In genomic region chr2:35442079-35442478, GRCm38 (mm10) we compare ENCODE assay signal across 23 mouse cellular contexts. TPM values are rescaled to one million over a fixed set of nuclear protein-coding genes. Genes with fewer than 3 reads are reported as not detected.
DNase-seq lines count a peak whose midpoint lies in the region; ATAC-seq and TF ChIP-seq lines count a peak whose summit lies in the region.
"Had no signal": no experiment of that assay in that cellular context is flagged by ENCODE, and none has a peak within 500 bp of the region (broad histone marks: within the 10 kb centered on the region; RNA-seq: fewer than 3 reads in every experiment).

No protein-coding gene starts in this region.

- no peak for ATAC-seq in heart, embryonic 11.5 days (replicated peaks; ENCODE audit: insufficient number of reproducible peaks, low FRiP score, low TSS enrichment)
- ATAC-seq in kidney, embryonic 15.5 days (replicated peaks; ENCODE audit: low FRiP score), result no peak
- no peak for ATAC-seq in stomach, postnatal 0 days (ENCODE audit: low FRiP score, low TSS enrichment)
- ATAC-seq: midbrain, embryonic 13.5 days; Patski had no signal

- no peak overlapping the region for H3K9ac ChIP-seq in heart, embryonic 11.5 days (ENCODE audit: low read depth, low read length)
- no peak overlapping the region for H3K9ac ChIP-seq in kidney, embryonic 15.5 days
- H3K9ac ChIP-seq in stomach, postnatal 0 days (ENCODE audit: low read length), result peak overlapping the region; percentile 43; the same call in 1 of the 2 replicates
- H3K9ac ChIP-seq: embryonic facial prominence, embryonic 15.5 days; hindbrain, embryonic 13.5 days; liver, embryonic 15.5 days; midbrain, embryonic 13.5 days; neural tube, embryonic 12.5 days had no signal

- H3K9me3 ChIP-seq in heart, embryonic 11.5 days (replicated peaks; ENCODE audit: control insufficient read depth, low read length), result no peaks in the 10 kb centered on the region
- H3K9me3 ChIP-seq in kidney, embryonic 15.5 days (replicated peaks), result no peaks in the 10 kb centered on the region
- H3K9me3 ChIP-seq in stomach, postnatal 0 days (ENCODE audit: control insufficient read depth, low read length), result no peaks in the 10 kb centered on the region
- H3K9me3 ChIP-seq: embryonic facial prominence, embryonic 15.5 days; forebrain, embryonic 10.5 days; hindbrain, embryonic 13.5 days; liver, embryonic 15.5 days; midbrain, embryonic 13.5 days; neural tube, embryonic 12.5 days had no signal

- H3K27ac ChIP-seq in heart, embryonic 11.5 days (ENCODE audit: low read depth, low read length), result no peak overlapping the region
- H3K27ac ChIP-seq in kidney, embryonic 15.5 days, result 0 out of 2 replicates have a peak overlapping the region, but pooled peaks have one; percentile 24
- peak overlapping the region; percentile 51; the same call in 1 of the 2 replicates for H3K27ac ChIP-seq in spleen, adult 2 months (ENCODE audit: insufficient read depth, low read length)
- H3K27ac ChIP-seq in stomach, postnatal 0 days (replicated peaks), result peak overlapping the region; percentile 63
- H3K27ac ChIP-seq: embryonic facial prominence, embryonic 15.5 days; forebrain, embryonic 10.5 days; hindbrain, embryonic 13.5 days; liver, embryonic 15.5 days; midbrain, embryonic 13.5 days; neural tube, embryonic 12.5 days had no signal

- no peak for TF ChIP-seq EP300 in stomach, postnatal 0 days (optimal IDR thresholded peaks at IDR 0.05)

- H3K27me3 ChIP-seq in heart, embryonic 11.5 days (ENCODE audit: control insufficient read depth, insufficient read depth, low read length), result no peaks in the 10 kb centered on the region
- no peaks in the 10 kb centered on the region for H3K27me3 ChIP-seq in kidney, embryonic 15.5 days
- H3K27me3 ChIP-seq in spleen, adult 2 months (ENCODE audit: control insufficient read depth, insufficient read depth, low read length), result no peaks in the 10 kb centered on the region
- H3K27me3 ChIP-seq in stomach, postnatal 0 days (ENCODE audit: control insufficient read depth, insufficient read depth, low read length), result no peaks in the 10 kb centered on the region
- H3K27me3 ChIP-seq: embryonic facial prominence, embryonic 15.5 days; hindbrain, embryonic 13.5 days; liver, embryonic 15.5 days; midbrain, embryonic 13.5 days; neural tube, embryonic 12.5 days; Patski had no signal

- peak; percentile 91 for DNase-seq in heart, adult 11 months
- no peak for DNase-seq in kidney, adult 9 months
- DNase-seq in spleen, adult 2 months (ENCODE audit: low read depth in 1 of 2, low spot score in 2 of 2), result no peak
- DNase-seq in spleen, postnatal 14 days (ENCODE audit: low spot score in 2 of 2), result no peak
- peak; percentile 61 for DNase-seq in stomach, postnatal 0 days (ENCODE audit: low spot score)
- no peak for DNase-seq in embryo, embryonic 11 days
- DNase-seq: adrenal gland, adult 8-10 months; cerebellum, adult 11 months; cerebellum, postnatal 25 days; lung, postnatal 10 days had no signal

- no peak overlapping the region for H3K4me2 ChIP-seq in heart, embryonic 11.5 days
- H3K4me2 ChIP-seq in kidney, embryonic 15.5 days, result no peak overlapping the region
- H3K4me2 ChIP-seq in stomach, postnatal 0 days (replicated peaks; ENCODE audit: low read depth), result no peak overlapping the region
- H3K4me2 ChIP-seq: embryonic facial prominence, embryonic 15.5 days; hindbrain, embryonic 13.5 days; liver, embryonic 15.5 days; midbrain, embryonic 13.5 days; neural tube, embryonic 12.5 days had no signal

- no peaks in the 10 kb centered on the region for H3K36me3 ChIP-seq in heart, embryonic 11.5 days (ENCODE audit: control insufficient read depth, insufficient read depth, low read length)
- H3K36me3 ChIP-seq in kidney, embryonic 15.5 days, result no peaks in the 10 kb centered on the region
- H3K36me3 ChIP-seq in spleen, adult 2 months (ENCODE audit: control insufficient read depth, insufficient read depth, low read length), result no peaks in the 10 kb centered on the region
- no peaks in the 10 kb centered on the region for H3K36me3 ChIP-seq in stomach, postnatal 0 days (ENCODE audit: control insufficient read depth, insufficient read depth, low read length)
- H3K36me3 ChIP-seq: embryonic facial prominence, embryonic 15.5 days; forebrain, embryonic 10.5 days; hindbrain, embryonic 13.5 days; midbrain, embryonic 13.5 days; neural tube, embryonic 12.5 days had no signal

- 79% methylated on average over 6 of the region's 6 CpGs for WGBS in heart, embryonic 11.5 days (ENCODE audit: insufficient replicate concordance)
- 73% methylated on average over 6 of the region's 6 CpGs for WGBS in kidney, embryonic 15.5 days
- WGBS in spleen, adult 2 months, result 59% methylated on average over 6 of the region's 6 CpGs
- 44% methylated on average over 6 of the region's 6 CpGs for WGBS in stomach, postnatal 0 days

- no peak for TF ChIP-seq POLR2A in spleen, adult 2 months (IDR thresholded peaks at IDR 0.05; ENCODE audit: low read depth, low read length)

- no peak overlapping the region for H3K4me3 ChIP-seq in heart, embryonic 11.5 days (ENCODE audit: low read depth, low read length)
- H3K4me3 ChIP-seq in kidney, embryonic 15.5 days (replicated peaks), result no peak overlapping the region
- H3K4me3 ChIP-seq in spleen, adult 2 months (ENCODE audit: extremely low read depth, insufficient read depth, insufficient read length), result no peak overlapping the region
- no peak overlapping the region for H3K4me3 ChIP-seq in stomach, postnatal 0 days (ENCODE audit: low read depth, low read length)
- H3K4me3 ChIP-seq: embryonic facial prominence, embryonic 15.5 days; forebrain, embryonic 10.5 days; hindbrain, embryonic 13.5 days; liver, embryonic 15.5 days; midbrain, embryonic 13.5 days; neural tube, embryonic 12.5 days had no signal

- peaks cover 29% of the 10 kb centered on the region for H3K4me1 ChIP-seq in heart, embryonic 11.5 days (ENCODE audit: control insufficient read depth, insufficient read depth, low read length)
- H3K4me1 ChIP-seq in kidney, embryonic 15.5 days, result peaks cover 67% of the 10 kb centered on the region
- H3K4me1 ChIP-seq in spleen, adult 2 months (ENCODE audit: control insufficient read depth, insufficient read depth, insufficient read length), result peaks cover 43% of the 10 kb centered on the region
- H3K4me1 ChIP-seq in stomach, postnatal 0 days (replicated peaks; ENCODE audit: control insufficient read depth, insufficient read depth), result peaks cover 26% of the 10 kb centered on the region
- H3K4me1 ChIP-seq: midbrain, embryonic 13.5 days had no signal

- TF ChIP-seq CTCF in spleen, adult 2 months (IDR thresholded peaks at IDR 0.05; ENCODE audit: extremely low read depth, insufficient read depth, insufficient read length, insufficient replicate concordance), result no peak
- TF ChIP-seq CTCF in stomach, postnatal 0 days (IDR thresholded peaks at IDR 0.05; ENCODE audit: low read depth), result no peak

RNA-seq across cellular contexts. Expression of gene Ggta1, which starts 21.0 kb away (rescaled TPM):
- polyA plus RNA-seq in heart, embryonic 11.5 days (2014; fragmentation: Nextera tagmentation; extraction: Ambion mirVana), result 38.1 and 42.1 TPM in 2 replicates
- polyA plus RNA-seq in kidney, embryonic 15.5 days (2015; fragmentation: Nextera tagmentation; extraction: Ambion mirVana), result 20.5 and 22.3 TPM in 2 replicates
- polyA plus RNA-seq in spleen, adult 2 months (2012; rRNA removed), result 20.1 and 21.6 TPM in 2 replicates
- 10.7 and 11.5 TPM in 2 replicates for polyA plus RNA-seq in stomach, postnatal 0 days (2015; fragmentation: Nextera tagmentation; extraction: Ambion mirVana)

RNA-seq across cellular contexts. Expression of gene 4930402F06Rik, which starts 45.1 kb away (rescaled TPM):
- polyA plus RNA-seq in heart, embryonic 11.5 days (2014; fragmentation: Nextera tagmentation; extraction: Ambion mirVana), result not detected in 2 replicates
- not detected in 2 replicates for polyA plus RNA-seq in kidney, embryonic 15.5 days (2015; fragmentation: Nextera tagmentation; extraction: Ambion mirVana)
- polyA plus RNA-seq in spleen, adult 2 months (2012; rRNA removed), result not detected in 2 replicates
- not detected in 2 replicates for polyA plus RNA-seq in stomach, postnatal 0 days (2015; fragmentation: Nextera tagmentation; extraction: Ambion mirVana)
- polyA plus RNA-seq: C2C12; embryonic facial prominence, embryonic 15.5 days; forebrain, embryonic 10.5 days; hindbrain, embryonic 13.5 days; intestine, embryonic 14.5 days; kidney, embryonic 14.5 days; limb, embryonic 14.5 days; liver, embryonic 15.5 days; midbrain, embryonic 13.5 days; neural tube, embryonic 12.5 days; Patski had no signal

Comparison
In these comparisons a context has a peak if more than half of its experiments do, and no peak if none do; other contexts are left out.
1. DNase-seq: peak in heart, adult 11 months (single experiment) and stomach, postnatal 0 days (single experiment); none in kidney, adult 9 months (single experiment), spleen, adult 2 months (0 of 2), spleen, postnatal 14 days (0 of 2) and embryo, embryonic 11 days (single experiment).